In genomic region chr2:70779634-70780033, GRCm38 (mm10) we compare ENCODE assay signal across 8 mouse cellular contexts. TPM values are rescaled to one million over a fixed set of nuclear protein-coding genes. Genes with fewer than 3 reads are reported as not detected.
DNase-seq lines count a peak whose midpoint lies in the region; ATAC-seq and TF ChIP-seq lines count a peak whose summit lies in the region.

No protein-coding gene starts in this region.

- no peak overlapping the region for H3K4me3 ChIP-seq in lung, adult 2 months (replicated peaks; ENCODE audit: extremely low read depth, low read depth, low read length)

- TF ChIP-seq POLR2A in lung, adult 2 months (IDR thresholded peaks at IDR 0.05; ENCODE audit: borderline replicate concordance, extremely low read depth, low read depth, low read length): no peak

- H3K4me1 ChIP-seq in lung, adult 2 months (ENCODE audit: control insufficient read depth, insufficient read depth, low read length): no peaks in the 10 kb centered on the region

- WGBS in lung, adult 2 months: 100% methylated on average over 1 of the region's 1 CpGs

- DNase-seq in frontal cortex, adult 2 months (ENCODE audit: extremely low spot score in 1 of 2, low spot score in 1 of 2): peak; percentile 12 to 63
- no peak for DNase-seq in frontal cortex, postnatal 14 days (ENCODE audit: low spot score in 2 of 2)
- no peak for DNase-seq in lung, adult 2 months
- DNase-seq in lung, adult 18-20 months: no peak
- DNase-seq in brain, embryonic 18.5 days (ENCODE audit: low read depth, low spot score): peak; percentile 6
- no peak for DNase-seq in urinary bladder, adult 2 months (ENCODE audit: low spot score)
- DNase-seq in urinary bladder, postnatal 36 days (ENCODE audit: low spot score in 2 of 2): no peak

- ATAC-seq in inflammation-experienced regulatory T-cells, adult 6 months: peak; percentile 88

- TF ChIP-seq CTCF in lung, adult 2 months (IDR thresholded peaks at IDR 0.05; ENCODE audit: insufficient read depth, low read length): peak; percentile 34; the same call in 1 of the 2 replicates

RNA-seq across cellular contexts. Expression of gene Tlk1, which starts 45.9 kb away (rescaled TPM):
- polyA plus RNA-seq in frontal cortex, adult 2 months (2012; rRNA removed): 44.9 and 47.1 TPM in 2 replicates
- polyA plus RNA-seq in lung, adult 2 months (2012; rRNA removed): 8.8 and 12.3 TPM in 2 replicates
- 10 to 100 TPM; 30.5 to 45.3 (median 44.1) TPM for polyA plus RNA-seq in inflammation-experienced regulatory T-cells, adult 6 months (2017; shearing (Covaris generic))
- polyA plus RNA-seq in urinary bladder, adult 2 months (2012; rRNA removed): 17.7 and 26.1 TPM in 2 replicates

Comparison
In these comparisons a context has a peak if more than half of its experiments do, and no peak if none do; other contexts are left out.
1. DNase-seq: peak in frontal cortex, adult 2 months (2 of 2) and brain, embryonic 18.5 days (single experiment); none in frontal cortex, postnatal 14 days (0 of 2), lung, adult 2 months (single experiment), lung, adult 18-20 months (0 of 2), urinary bladder, adult 2 months (single experiment) and urinary bladder, postnatal 36 days (0 of 2).